Mouse (Mus musculus) ES-E14 (cell line): Measurements from ENCODE around the gene Npdc1. TPM values are rescaled to one million over a fixed set of nuclear protein-coding genes. Genes with fewer than 3 reads are reported as not detected.

Experiments used
- DNase-seq: peaks from one replicate; pipeline ENCODE4 v3.0.0-alpha.2; 2013; ENCODE audit warnings: low read depth, low spot score
- H3K27ac ChIP-seq: 2 replicates; pipeline ENCODE4 v1.5.1; 2012; ENCODE audit warnings: low read depth, mild to moderate bottlenecking, low read length, moderate library complexity, mixed read lengths; ENCODE audit not compliant: poor library complexity, insufficient read depth, severe bottlenecking
- H3K36me3 ChIP-seq: 2 replicates; pipeline ENCODE4 v1.6.1; 2012; ENCODE audit warnings: mild to moderate bottlenecking, low read length, moderate library complexity, mixed read lengths; ENCODE audit not compliant: control insufficient read depth, poor library complexity, insufficient read depth, severe bottlenecking
- H3K4me1 ChIP-seq, 2 experiments: fragments of 150-350 bp in 1 of 2; sonication (generic) in 1 of 2; 2 replicates each; pipeline ENCODE4 v1.6.1; 2012; ENCODE audit warnings: low read length in 2 of 2, mild to moderate bottlenecking in 1 of 2, mixed read lengths in 1 of 2; ENCODE audit not compliant: control insufficient read depth in 2 of 2, insufficient read depth in 2 of 2, poor library complexity in 1 of 2
- H3K4me3 ChIP-seq, 2 experiments: fragments of 150-350 bp in 1 of 2; sonication (generic) in 1 of 2; 2 replicates each; pipeline ENCODE4 v1.5.1; 2012; ENCODE audit warnings: low read length in 2 of 2, low read depth in 1 of 2, mild to moderate bottlenecking in 1 of 2, mixed read lengths in 1 of 2; ENCODE audit not compliant: insufficient read depth in 1 of 2, poor library complexity in 1 of 2, severe bottlenecking in 1 of 2
- H3K9ac ChIP-seq: 2 replicates; pipeline ENCODE4 v1.6.1; 2012; ENCODE audit warnings: low read depth, mild to moderate bottlenecking, low read length, mixed read lengths; ENCODE audit not compliant: poor library complexity, insufficient read depth, severe bottlenecking
- H3K9me3 ChIP-seq: fragments of 150-350 bp; sonication (generic); 2 replicates; pipeline ENCODE4 v1.6.1; 2012; ENCODE audit warnings: low read depth, mild to moderate bottlenecking, low read length; ENCODE audit not compliant: control insufficient read depth, insufficient read depth
- CHD2 ChIP-seq: IDR thresholded peaks from 2 replicates; pipeline ENCODE4 v1.6.1; 2014; ENCODE audit warnings: mild to moderate bottlenecking, low read depth, low read length, inconsistent platforms
- HCFC1 ChIP-seq: IDR thresholded peaks from 2 replicates; pipeline ENCODE4 v1.6.1; 2012; ENCODE audit warnings: low read length, inconsistent platforms, borderline replicate concordance; ENCODE audit not compliant: insufficient read depth
- MAFK ChIP-seq: IDR thresholded peaks from 2 replicates; pipeline ENCODE4 v1.6.1; 2014; ENCODE audit warnings: mild to moderate bottlenecking, low read depth, low read length, inconsistent platforms; ENCODE audit not compliant: insufficient read depth
- ZC3H11A ChIP-seq: IDR thresholded peaks from 2 replicates; pipeline ENCODE4 v1.6.1; 2012; ENCODE audit warnings: low read depth, mild to moderate bottlenecking, inconsistent platforms, low read length, borderline replicate concordance
- ZNF384 ChIP-seq: IDR thresholded peaks from 2 replicates; pipeline ENCODE4 v1.6.1; 2012; ENCODE audit warnings: low read depth, low read length, inconsistent platforms
- in situ Hi-C, 2 experiments: fragments of 600-800 bp; cut with MboI; formaldehyde crosslinking; loops; one replicate each; pipeline ENCODE4 v1.15.1; 2025; ENCODE audit warnings: low sequenced_read_pairs in 2 of 2, inconsistent platforms in 1 of 2; ENCODE audit not compliant: unreplicated experiment in 2 of 2
- total RNA-seq: library from RNA; depleted of rRNA; stranded (reverse); fragments of 300-350 nt; gene quantifications from 2 replicates; pipeline ENCODE4 v1.2.3, GENCODE M21; 2012

Npdc1 gene
- total RNA-seq, 1 experiment = 28.3 TPM

GRCm38 (mm10) chr2:25450853-25451647 is 51.9 kb downstream of the Npdc1 start:
- H3K4me1 ChIP-seq = peaks cover 0 to 10% of the 10 kb centered on the region in 2 experiments; a peak in 1 of 4 replicates
- no peak overlapping the region for H3K27ac ChIP-seq
- no peak for TF ChIP-seq ZNF384
- no peak for TF ChIP-seq CHD2
- no peak for TF ChIP-seq HCFC1
- TF ChIP-seq MAFK = no peak
- no peak for TF ChIP-seq ZC3H11A
- no peak for DNase-seq
- in situ Hi-C loops = no loop called here
- no peak overlapping the region for H3K9ac ChIP-seq
- no peak overlapping the region for H3K4me3 ChIP-seq
- H3K9me3 ChIP-seq = no peaks in the 10 kb centered on the region
- H3K36me3 ChIP-seq = peaks cover 3% of the 10 kb centered on the region; the same call in 1 of the 2 replicates

- DNase-seq = no peak
- no peaks in the 10 kb centered on the region; the same call in 1 of the 2 replicates for H3K36me3 ChIP-seq
- no peak overlapping the region for H3K9ac ChIP-seq
- TF ChIP-seq MAFK (no peak), HCFC1 (no peak), ZC3H11A (no peak), CHD2 (no peak), ZNF384 (no peak)
- H3K4me3 ChIP-seq = no peak overlapping the region
- no peak overlapping the region for H3K27ac ChIP-seq
- H3K4me1 ChIP-seq = peaks cover 0 to 2% of the 10 kb centered on the region in 2 experiments; a peak in 1 of 4 replicates
- no peaks in the 10 kb centered on the region for H3K9me3 ChIP-seq
- in situ Hi-C loops = no loop called here
Observed at GRCm38 (mm10) chr2:25452951-25453350, 53.8 kb downstream of the Npdc1 start.

- H3K4me3 ChIP-seq = no peak within 1 kb of the TSS
- no peak within 1 kb of the TSS for H3K27ac ChIP-seq
- H3K9ac ChIP-seq = no peak within 1 kb of the TSS
Observed at GRCm38 (mm10) chr2:25456205-25456953, 57.2 kb downstream of the Npdc1 start, which contains the start of gene Clic3. Gene Clic3, plus strand, starts transcription at chr2:25456838.

GRCm38 (mm10) chr2:25457022-25457896 is 58.1 kb downstream of the Npdc1 start:
- DNase-seq = no peak
- H3K9ac ChIP-seq = no peak overlapping the region
- no peaks in the 10 kb centered on the region for H3K9me3 ChIP-seq
- H3K4me1 ChIP-seq = peaks cover 0 to 9% of the 10 kb centered on the region in 2 experiments; a peak in 1 of 4 replicates
- H3K4me3 ChIP-seq = no peak overlapping the region
- in situ Hi-C loops = no loop called here
- H3K36me3 ChIP-seq = no peaks in the 10 kb centered on the region
- H3K27ac ChIP-seq = no peak overlapping the region
- TF ChIP-seq MAFK (no peak), ZC3H11A (no peak), HCFC1 (no peak), ZNF384 (no peak), CHD2 (no peak)

More at GRCm38 (mm10) chr2:25456205-25456953, 57.2 kb downstream of the Npdc1 start, which contains the start of gene Clic3:
- H3K36me3 ChIP-seq = no peaks in the 10 kb centered on the region
- TF ChIP-seq MAFK = no peak
- TF ChIP-seq CHD2 = no peak
- TF ChIP-seq HCFC1 = no peak
- no peak for TF ChIP-seq ZNF384
- TF ChIP-seq ZC3H11A = no peak
- in situ Hi-C loops = no loop called here
- H3K9me3 ChIP-seq = no peaks in the 10 kb centered on the region
- no peak for DNase-seq
- peaks cover 0 to 7% of the 10 kb centered on the region in 2 experiments; a peak in 1 of 4 replicates for H3K4me1 ChIP-seq
